Mouse (Mus musculus): Measurements from ENCODE around the gene Pin1rt1. TPM values are rescaled to one million over a fixed set of nuclear protein-coding genes. Genes with fewer than 3 reads are reported as not detected.

Gene Pin1rt1
- total RNA-seq, 2 experiments from 2014 or later: not detected

DNA sequence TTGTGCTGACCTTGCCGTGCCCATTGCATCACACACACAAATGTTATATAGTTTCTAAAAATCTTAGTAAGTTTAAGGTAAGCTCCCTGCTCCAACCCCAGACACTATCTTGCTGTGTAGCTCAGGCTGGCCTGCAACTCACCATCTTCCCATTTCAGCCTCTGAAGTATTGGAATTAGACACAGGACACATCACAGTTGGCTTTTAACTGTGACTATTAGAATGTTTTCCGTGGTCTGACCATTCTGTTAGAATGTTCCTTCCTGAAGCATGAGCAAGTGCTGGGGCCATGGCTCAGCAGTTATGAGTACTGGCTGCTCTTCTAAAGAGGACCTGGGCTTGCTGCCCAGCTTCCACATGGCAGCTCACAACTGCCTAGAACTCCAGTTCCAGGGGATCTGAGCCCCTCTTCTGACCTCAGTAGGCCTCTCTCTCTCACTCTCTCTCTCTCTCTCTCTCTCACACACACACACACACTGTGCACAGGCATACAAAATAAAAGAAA lies 1.1 kb upstream of the Pin1rt1 start:
- ATAC-seq (replicated peaks; ENCODE audit: low FRiP score, poor library complexity, severe bottlenecking): no peak

- no peak for ATAC-seq (replicated peaks; ENCODE audit: low FRiP score, poor library complexity, severe bottlenecking)
Observed at GRCm38 (mm10) chr2:104714254-104714691, 1.9 kb downstream of the Pin1rt1 start.

GRCm38 (mm10) chr2:104712486-104712809 lies 3.7 kb downstream of the Pin1rt1 start:
- no peak for ATAC-seq (replicated peaks; ENCODE audit: low FRiP score, poor library complexity, severe bottlenecking)

- no peak for ATAC-seq (replicated peaks; ENCODE audit: low FRiP score, poor library complexity, severe bottlenecking)
Observed at GRCm38 (mm10) chr2:104711585-104712485, 4.3 kb downstream of the Pin1rt1 start, which contains the start of gene Tcp11l1. TSS of gene Tcp11l1 (minus strand) at chr2:104712169.

GRCm38 (mm10) chr2:104710670-104711370 lies 5.4 kb downstream of the Pin1rt1 start:
- ATAC-seq (replicated peaks; ENCODE audit: low FRiP score, poor library complexity, severe bottlenecking): no peak

DNA sequence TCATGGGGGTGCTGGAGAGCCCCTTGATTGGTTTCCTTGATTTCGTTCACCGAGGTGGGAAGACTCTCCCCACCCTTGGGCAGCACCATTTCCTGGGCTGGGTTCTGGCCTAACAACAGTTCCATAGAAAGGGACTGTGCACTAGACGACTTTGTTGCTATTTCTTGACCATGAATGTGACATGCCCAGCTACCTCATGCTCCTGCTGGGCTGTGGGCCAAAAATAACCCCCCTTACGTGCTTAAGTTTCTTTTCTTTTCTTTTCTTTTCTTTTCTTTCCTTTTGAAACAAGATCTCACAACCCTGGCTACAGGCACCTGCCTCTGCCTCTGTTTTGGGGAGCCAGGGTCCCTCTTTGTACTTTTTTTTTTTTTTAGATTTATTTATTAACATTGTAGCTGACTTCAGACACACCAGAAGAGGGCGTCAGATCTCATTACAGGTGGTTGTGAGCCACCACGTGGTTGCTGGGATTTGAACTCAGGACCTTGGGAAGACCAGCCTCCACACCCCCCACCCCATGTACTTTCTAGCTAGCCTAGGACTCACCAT lies 6.3 kb downstream of the Pin1rt1 start:
- no peak for ATAC-seq (replicated peaks; ENCODE audit: low FRiP score, poor library complexity, severe bottlenecking)

DNA sequence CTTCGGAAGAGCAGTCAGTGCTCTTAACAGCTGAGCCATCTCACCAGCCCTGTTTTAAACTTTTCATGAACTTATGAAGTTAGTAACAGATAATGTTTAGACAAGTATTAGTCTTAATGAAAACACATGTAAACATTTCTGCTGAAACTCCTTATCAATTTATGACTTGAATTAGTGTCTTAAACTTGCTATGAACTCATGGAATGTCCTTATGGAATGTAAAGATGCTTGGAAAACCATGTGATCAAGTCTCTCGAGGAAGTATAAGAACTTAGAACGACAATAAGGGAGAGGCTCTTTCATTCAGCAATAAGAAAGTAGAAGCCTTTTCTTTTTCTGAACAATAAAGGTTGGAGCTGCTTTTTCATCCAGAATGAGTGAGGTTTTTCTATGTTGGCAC lies 11.8 kb downstream of the Pin1rt1 start:
- ATAC-seq (replicated peaks; ENCODE audit: low FRiP score, poor library complexity, severe bottlenecking): no peak

DNA sequence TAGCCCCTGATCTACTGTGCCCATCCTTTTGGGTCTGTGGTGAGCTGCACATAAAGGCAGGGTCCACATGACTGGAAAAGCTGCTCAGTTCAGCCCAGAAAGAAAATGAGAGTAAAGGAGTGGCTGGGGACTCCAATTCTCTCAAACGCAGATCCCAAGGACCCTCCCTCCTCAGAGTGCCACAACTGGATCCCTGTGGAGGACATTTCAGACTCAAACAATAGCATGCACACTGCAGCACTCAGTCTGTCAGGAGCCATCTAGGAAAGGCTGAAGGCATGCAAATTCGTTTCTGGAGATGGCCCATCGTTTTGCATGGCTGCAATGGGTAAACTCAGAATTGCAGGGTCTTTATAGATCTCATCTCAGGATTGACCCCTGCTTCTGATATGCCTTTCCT lies 13.0 kb downstream of the Pin1rt1 start:
- no peak for ATAC-seq (replicated peaks; ENCODE audit: low FRiP score, poor library complexity, severe bottlenecking)

DNA sequence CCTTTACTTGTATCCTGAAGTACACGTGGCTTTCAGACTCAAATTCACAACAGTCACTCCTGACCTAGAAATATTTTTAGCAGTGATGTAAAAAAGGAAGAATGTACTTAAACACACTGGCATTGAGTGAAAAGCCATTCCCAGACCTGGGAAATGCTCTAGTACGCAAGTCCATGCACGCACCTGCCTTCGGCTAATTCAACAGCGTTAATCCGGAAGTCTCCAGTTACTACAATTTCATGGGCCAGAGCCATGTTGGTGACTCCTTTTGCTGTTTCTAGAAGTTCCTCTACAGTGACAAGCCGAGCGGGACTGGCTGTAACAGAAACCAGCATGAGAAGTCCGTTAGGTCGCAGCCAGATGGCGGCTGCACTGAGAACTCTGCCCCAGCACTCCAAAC lies 16.5 kb downstream of the Pin1rt1 start:
- ATAC-seq (replicated peaks; ENCODE audit: low FRiP score, poor library complexity, severe bottlenecking): no peak

- ATAC-seq (replicated peaks; ENCODE audit: low FRiP score, poor library complexity, severe bottlenecking): no peak
Observed at GRCm38 (mm10) chr2:104692551-104692950, 23.6 kb downstream of the Pin1rt1 start.

- ATAC-seq (replicated peaks; ENCODE audit: low FRiP score, poor library complexity, severe bottlenecking): no peak
Observed at GRCm38 (mm10) chr2:104690720-104691119, 25.5 kb downstream of the Pin1rt1 start.

DNA sequence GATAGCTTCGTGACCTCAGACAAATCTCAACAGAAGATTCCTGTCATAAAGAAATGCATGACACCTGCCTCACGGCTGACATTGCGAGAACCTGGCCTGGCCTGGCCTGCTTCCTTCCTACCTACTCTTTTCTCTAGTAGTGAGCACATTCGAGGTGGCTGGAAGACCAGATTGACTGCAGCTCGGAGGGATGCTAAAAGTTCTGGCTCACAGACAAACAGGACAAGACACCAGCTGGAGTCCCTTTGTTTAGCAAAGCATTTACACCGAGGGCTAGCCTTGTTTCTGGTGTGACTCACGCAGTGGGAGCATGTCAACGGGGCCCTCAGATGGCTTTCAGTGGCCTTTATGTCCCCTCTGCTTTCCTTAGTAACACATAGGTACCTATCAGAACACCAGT lies 27.5 kb downstream of the Pin1rt1 start:
- no peak for ATAC-seq (replicated peaks; ENCODE audit: low FRiP score, poor library complexity, severe bottlenecking)

- ATAC-seq (replicated peaks; ENCODE audit: low FRiP score, poor library complexity, severe bottlenecking): no peak
Observed at GRCm38 (mm10) chr2:104688321-104688720, 27.9 kb downstream of the Pin1rt1 start.

DNA sequence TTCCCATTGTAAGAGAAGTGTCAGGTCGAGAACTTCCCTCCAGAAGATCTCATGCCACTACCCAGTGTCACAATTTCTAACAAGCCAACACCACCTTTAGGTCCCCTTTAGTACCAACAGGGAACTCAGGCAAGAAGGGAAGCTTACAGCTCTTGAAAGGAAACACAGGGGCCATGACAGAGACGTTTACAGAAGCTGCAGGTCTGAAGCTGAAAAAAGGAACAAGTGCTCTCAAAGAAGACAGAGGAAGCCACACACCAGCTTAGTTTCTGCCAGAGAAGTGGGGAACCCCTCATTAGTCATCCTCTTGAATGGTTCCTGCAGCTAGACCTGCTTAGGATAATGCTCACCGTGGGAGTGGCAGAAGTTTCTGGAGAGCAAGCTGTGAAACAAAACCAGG lies 28.9 kb downstream of the Pin1rt1 start:
- ATAC-seq (replicated peaks; ENCODE audit: low FRiP score, poor library complexity, severe bottlenecking): no peak

DNA sequence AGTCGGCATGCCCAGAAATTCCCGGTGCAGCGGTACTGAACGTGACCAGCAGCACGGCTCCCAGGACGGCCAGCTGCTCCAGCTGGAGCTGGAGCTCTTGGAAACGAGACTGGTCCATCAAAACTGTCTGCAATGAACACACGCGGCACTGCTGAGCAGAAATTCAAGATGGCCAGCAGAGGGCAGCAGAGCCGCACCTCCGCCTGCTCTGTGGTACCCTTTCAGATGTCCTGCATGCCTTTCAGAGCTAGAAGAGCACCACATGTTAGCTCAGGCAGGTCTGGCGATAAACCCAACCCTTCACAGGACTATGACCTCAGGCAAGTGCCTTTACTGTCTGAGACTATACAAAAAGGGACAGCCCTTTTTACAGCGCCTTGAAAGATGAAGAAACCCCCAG lies 30.8 kb downstream of the Pin1rt1 start:
- ATAC-seq (replicated peaks; ENCODE audit: low FRiP score, poor library complexity, severe bottlenecking): peak; percentile 58; the same call in 1 of the 2 replicates

GRCm38 (mm10) chr2:104684771-104685170 lies 31.4 kb downstream of the Pin1rt1 start:
- no peak for ATAC-seq (replicated peaks; ENCODE audit: low FRiP score, poor library complexity, severe bottlenecking)

GRCm38 (mm10) chr2:104677326-104677725 lies 38.9 kb downstream of the Pin1rt1 start:
- ATAC-seq (replicated peaks; ENCODE audit: low FRiP score, poor library complexity, severe bottlenecking): no peak

- ATAC-seq (replicated peaks; ENCODE audit: low FRiP score, poor library complexity, severe bottlenecking): no peak
Observed at GRCm38 (mm10) chr2:104671724-104672123, 44.5 kb downstream of the Pin1rt1 start.

DNA sequence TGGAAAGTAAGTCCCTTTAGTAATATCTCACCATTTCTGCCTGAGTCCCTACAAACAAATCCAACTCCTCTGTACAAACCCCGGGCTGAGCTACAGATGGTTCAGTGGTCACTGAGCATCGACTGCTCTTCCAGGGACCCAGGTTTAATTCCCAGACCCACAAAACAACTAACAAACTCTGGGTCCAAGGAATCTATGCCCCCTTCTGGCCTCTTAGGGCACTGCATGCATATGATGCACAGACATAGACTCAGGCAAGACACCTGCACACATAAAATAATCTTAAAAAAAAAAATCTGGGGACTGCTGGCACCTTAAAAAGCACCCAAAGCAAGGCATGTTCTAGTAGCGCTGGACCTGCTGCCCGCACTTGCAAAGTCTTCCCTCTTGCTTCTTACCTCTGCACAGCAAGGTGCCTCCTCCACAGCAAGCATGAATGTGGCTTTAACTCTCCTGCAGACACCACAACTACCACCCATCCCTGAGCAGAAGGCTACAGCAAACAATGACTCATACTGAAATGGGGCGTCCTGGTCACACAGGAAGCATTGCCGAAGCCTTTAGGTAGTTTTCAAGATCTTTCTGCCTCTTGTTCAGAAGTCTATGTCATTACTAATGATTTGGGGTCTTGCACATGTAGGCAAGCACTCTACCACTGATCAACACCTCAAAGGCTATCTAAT lies 46.9 kb downstream of the Pin1rt1 start:
- ATAC-seq (replicated peaks; ENCODE audit: low FRiP score, poor library complexity, severe bottlenecking): no peak

All from erythroid progenitor cell, adult 5-6 weeks (primary cell).